Mouse (Mus musculus): ENCODE results near the gene Tmem260.
"Not testable (repeated sequence)": the region's sequence is repeated elsewhere in the genome, so short reads cannot be mapped to it uniquely, and the experiment has no call there.

Gene Tmem260

GRCm38 (mm10) chr14:48445984-48446683 is at the start of gene Tmem260:
Gene Tmem260, plus strand, starts transcription at chr14:48446124.
- DNase-seq = peak; percentile 92

DNA sequence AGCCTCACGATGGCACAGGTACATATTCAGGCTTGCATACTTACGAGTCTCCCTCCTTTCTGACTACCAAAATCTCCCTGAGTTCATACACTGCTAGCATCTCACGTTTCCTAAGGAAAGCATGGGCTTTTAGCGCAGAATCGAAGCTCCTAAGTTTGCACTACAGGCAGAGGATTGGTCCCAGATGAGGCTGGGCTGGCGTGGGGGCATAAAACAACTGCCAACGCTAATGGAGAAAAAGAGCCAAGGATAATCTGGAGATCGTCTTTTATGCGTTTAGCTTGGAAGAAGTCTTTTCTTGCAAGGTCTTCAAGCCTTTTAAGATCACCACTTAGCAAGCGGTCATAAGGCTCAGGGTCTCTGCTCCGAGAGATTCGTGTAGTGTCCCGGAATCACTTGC is 39.8 kb upstream of the Tmem260 start:
- DNase-seq = no peak

DNA sequence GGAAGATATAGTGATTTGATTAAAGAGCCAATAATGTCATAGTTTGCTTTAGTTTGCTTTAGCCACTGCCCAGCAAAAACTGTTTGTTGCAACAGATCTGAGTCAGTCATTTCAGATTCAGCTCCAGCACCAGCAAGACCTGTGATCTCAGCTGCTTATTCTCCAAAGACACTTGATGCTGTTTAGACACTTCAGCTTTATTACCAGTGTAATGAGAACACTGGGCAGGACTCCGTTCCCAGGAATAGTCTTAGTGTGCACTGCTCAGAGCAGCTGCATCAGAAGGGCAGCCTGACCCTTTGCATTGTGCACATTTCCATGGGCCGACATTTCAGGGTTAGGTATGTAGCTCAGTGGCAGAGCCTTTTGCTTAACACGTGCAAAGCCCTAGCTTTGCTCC is 28.9 kb upstream of the Tmem260 start:
- no peak for DNase-seq

DNA sequence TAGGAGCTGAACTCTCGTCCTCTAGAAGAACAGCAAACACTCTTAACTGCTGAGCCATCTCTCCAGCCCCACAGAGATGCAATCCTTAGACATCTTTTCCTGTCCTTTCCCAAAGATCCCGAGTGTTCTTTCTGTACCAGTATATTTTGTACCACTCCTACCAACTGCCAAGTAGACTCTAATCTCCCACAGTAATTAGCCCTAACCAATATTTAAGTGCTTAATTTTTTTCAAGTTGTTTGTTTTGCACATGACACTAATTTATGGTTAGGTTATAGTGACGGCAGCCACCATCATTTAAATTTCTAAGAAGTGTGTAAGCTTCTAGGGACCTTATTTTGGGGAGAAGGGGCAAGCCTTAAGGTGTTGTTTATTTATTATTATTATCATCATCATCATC is 27.7 kb upstream of the Tmem260 start:
- no peak for DNase-seq

DNA sequence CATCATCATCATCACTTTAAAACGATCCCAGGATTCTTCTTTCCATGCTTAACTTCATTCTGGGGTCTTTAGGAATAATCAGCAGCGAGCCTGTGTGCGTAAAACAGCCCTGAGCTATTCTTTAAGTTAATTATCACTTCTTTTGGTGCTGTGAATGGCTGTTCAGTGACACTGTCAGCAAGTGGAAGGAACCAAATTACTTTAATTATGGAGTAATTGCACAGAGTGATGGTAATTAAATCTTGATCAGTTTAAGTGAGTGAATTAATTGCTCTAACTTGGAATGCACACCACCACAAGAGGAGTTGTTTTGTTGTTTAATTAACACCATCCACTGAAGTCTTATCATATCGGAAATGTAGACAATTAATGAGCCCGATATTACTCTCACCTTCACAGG is 27.3 kb upstream of the Tmem260 start:
- DNase-seq = no peak

DNA sequence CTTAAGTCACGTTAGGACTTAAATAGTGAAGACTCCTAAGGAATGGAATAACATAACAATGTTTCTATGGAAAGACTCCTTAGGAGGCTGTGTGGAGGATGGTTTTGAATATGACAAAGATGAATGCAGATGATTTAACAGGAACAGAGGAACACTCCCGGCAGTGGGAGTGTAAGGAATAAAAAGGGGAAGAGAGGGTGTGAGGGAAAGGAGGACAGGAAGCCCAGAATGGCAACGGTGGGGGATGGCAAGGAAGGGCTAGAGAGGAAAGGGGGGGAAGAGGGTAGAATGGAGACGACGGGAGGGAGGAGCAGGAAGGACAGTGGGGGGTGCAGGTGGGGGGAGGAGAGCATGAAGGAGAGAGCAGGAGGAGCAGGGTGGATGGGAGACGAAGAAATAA is 24.4 kb upstream of the Tmem260 start:
- DNase-seq = no peak

DNA sequence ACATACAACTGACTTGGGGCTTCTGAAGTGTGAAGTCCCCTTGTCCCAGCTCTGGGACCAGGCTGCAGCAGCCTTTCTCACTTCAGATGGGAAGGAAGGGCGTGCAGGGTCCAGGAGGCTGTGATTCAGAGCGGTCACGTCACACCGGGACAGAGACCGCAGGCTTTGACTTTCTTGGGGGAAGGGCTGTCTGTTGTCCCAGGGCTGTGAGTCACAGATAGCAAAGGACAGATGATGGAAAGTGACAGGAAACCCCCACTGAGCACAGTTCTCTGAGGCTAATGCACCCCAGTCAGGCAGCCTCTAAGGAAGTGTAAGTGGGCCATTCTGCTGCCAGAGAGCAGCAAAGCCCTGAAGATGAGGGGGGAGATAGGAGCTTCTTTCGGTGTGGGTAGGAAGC is 23.9 kb upstream of the Tmem260 start:
- DNase-seq = no peak

- no peak for DNase-seq
Measured at GRCm38 (mm10) chr14:48422436-48422835, 23.5 kb upstream of the Tmem260 start.

DNA sequence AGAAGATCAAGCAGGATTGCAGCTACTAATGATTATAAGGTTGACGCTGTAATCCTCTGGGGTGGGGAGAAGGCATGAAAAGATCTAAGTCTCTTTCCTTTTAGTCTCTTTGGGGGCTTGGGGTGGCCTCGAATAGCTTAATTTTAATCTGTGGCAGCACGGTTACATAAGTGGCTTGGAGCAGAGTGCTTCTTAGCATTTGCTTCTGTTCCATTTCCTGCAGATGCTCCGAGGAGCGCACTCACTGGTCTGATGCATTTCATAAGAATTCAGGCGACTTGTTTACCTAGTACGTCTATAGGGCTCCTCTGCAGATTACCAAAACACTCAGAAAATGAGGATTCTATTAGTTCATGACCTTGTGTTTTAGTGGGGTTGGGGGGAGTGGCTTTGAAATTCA is 23.0 kb upstream of the Tmem260 start:
- no peak for DNase-seq

DNA sequence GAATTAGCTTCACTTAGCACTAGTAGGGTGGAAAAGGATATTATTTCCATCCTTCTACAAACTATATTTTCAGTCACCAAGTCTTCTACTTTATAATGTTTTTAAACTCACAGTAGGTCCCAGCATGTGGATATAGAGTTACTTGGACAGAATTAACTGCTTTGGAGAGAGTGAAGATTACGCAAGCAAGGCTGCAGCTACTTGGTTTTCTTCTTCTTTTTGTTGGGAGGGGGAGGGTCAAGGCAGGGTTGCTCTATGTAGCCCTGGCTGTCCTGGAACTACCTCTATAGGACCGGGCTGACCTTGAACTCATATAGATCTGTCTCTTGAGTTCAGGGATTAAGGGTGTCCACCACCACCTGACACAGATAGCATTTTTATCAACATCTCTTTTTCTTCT is 13.9 kb upstream of the Tmem260 start:
- no peak for DNase-seq

GRCm38 (mm10) chr14:48443796-48444195 is 2.1 kb upstream of the Tmem260 start:
- DNase-seq = peak; percentile 21

- DNase-seq = no peak
Measured at GRCm38 (mm10) chr14:48451966-48452407, 6.1 kb downstream of the Tmem260 start.

GRCm38 (mm10) chr14:48453411-48453810 is 7.5 kb downstream of the Tmem260 start:
- DNase-seq = no peak

DNA sequence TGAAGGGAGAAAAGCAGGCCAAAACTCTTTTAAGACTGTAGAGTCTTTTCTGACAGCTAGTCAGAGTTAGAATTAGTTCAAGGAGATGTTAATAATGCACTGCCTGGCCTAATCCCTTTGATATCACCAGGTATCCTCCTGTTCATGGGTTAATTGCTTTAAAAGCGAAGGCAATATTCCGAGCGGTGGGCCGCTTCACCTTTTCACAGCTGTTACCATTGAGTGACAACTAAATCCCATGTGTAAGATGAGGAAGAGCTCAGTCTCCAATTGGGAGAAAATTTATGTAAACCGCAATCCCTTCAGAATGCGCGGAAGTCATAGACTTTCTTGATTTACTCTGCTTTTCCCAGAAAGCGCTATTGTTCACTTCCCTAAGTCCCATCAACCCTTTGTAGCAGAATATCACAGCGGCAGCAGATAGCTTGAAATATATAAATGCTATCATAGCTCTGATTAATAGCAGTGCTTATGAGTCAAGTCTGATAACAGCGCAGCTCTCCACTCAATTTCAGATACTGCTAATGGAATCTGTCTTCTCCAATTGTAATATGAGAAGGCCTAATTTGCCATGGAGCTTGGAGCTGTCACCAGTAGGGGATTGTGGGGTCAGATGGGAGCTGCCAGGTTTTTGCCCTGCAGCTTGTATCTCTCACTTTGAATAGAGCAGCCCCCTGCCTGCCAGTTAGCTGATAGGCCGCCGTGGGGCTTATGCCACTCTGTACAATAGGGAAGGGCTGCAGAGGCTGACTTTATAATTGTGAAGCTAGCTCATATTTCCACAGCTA is 10.6 kb downstream of the Tmem260 start:
- DNase-seq = no peak

DNA sequence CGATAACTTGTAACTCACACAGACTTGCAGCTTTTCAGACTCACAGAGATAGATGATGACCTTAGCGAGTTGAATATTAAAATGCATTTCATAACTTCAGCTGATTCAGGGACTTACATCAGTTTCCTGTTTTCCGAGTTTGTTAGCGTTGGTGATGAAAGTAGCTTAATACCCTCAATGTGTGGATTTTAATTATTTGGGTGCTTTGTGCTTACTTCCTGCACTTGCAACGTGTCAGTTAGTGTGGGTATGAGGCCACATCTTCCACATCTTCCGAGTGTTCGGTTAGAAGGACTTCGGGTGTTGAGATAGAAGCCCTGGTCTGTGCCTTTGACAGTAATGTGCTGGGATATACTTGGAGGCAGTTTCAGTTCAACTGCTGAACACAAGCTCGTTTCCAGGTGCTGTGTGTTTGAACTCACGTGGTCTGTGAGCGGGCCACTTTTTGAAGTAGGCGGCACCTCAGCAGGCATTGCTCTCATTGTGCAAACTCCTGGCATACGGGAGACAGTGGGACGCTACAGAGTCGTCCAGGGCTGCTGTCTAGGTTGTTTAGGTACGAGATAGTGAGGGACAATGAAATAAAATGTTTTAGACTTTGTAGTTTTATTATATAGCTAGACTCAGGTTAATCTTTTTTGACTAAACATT is 11.5 kb downstream of the Tmem260 start:
- DNase-seq = no peak

DNA sequence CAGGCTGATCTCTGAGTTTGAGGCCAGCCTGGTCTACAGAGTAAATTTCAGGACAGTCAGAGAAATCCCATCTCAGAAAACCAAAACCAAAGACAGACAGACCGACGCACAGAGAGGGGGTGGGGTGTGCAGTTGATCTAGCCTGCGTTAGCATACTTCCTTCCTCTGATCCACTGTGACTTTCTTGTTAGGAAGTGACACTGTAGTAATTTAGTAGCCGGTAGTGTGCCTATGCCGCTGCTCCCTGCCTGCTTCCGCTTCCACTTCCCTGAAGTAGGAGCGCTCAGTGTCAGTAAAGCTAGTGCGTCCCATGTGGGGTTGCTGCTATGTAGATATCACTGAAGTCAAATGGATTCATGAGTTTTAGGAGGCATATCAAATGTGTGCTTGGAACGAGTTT is 13.0 kb downstream of the Tmem260 start:
- no peak for DNase-seq

DNA sequence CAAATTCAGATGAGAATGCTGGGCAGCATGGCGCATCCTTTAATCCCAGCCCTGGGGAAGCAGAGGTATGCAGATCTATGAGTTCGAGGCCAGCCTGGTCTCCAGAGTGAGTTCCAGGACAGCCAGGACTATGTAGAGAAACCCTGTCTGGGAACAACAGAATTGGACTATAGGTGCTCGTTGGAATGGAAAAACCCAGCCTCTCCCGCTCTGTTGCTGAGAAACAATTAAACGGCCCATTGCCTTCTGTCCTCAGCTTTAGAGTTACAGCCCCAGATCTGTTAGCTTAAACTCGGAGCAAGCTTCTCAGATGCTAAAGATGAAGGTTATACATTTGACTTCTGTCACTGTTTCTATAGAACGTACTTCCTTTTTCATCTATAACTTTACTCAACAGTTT is 22.4 kb downstream of the Tmem260 start:
- DNase-seq = no peak

GRCm38 (mm10) chr14:48470742-48471487 is 25.0 kb downstream of the Tmem260 start:
- DNase-seq = no peak

- no peak for DNase-seq
Measured at GRCm38 (mm10) chr14:48472179-48472578, 26.3 kb downstream of the Tmem260 start.

DNA sequence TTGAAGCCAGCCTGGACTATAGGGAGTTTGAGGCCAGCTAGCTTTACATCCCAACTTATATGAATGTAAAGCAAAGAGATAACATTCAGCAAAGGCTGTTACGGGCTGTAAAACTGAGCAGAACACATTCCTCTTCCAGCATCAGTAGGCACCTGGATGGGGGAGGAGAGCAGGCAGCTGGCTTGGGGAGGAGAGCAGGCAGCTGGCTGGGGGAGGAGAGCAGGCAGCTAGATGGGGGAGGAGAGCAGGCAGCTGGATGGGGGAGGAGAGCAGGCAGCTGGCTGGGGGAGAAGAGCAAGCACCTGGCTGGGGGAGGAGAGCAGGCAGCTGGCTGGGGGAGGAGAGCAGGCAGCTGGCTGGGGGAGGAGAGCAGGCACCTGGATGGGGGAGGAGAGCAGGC is 29.4 kb downstream of the Tmem260 start:
- no peak for DNase-seq

- DNase-seq = not testable (repeated sequence)
Measured at GRCm38 (mm10) chr14:48475834-48476233, 29.9 kb downstream of the Tmem260 start.

DNA sequence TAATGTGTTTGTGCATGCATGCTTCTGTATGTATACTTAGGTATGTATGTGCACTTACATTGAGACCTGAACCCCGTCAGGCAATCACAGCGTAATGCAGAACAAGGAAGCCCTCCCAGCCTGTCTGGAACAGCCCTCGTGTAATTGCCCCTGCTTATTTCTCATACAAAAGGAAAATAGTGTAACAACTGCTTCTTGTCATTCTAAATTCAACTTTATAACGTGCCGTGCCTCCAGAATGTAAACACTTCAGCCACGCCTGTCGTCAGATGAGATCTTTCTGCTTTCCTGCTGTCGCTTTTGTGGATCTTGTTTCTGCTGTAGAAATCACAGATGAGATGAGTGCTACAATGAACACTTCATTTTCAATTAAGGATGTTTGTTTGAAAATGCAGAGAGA is 30.4 kb downstream of the Tmem260 start:
- DNase-seq = no peak

- DNase-seq = no peak
Measured at GRCm38 (mm10) chr14:48481591-48481990, 35.7 kb downstream of the Tmem260 start.

Measured in cerebellum, adult 9-11 months (tissue).